Mouse (Mus musculus) heart, adult 11 months (tissue): ENCODE results near the gene Vmn1r68.

Experiments
- DNase-seq: peaks from one replicate; pipeline ENCODE4 v3.0.0; 2022

Vmn1r68 gene

GRCm38 (mm10) chr7:10558385-10558784 is at the start of gene Vmn1r68:
Gene Vmn1r68, minus strand, starts transcription at chr7:10558485.
- no peak for DNase-seq

GRCm38 (mm10) chr7:10495578-10495977 is 62.7 kb downstream of the Vmn1r68 start:
- DNase-seq = no peak

- DNase-seq = peak; percentile 96
Measured at GRCm38 (mm10) chr7:10494786-10495521, 63.3 kb downstream of the Vmn1r68 start, which contains the start of gene Zik1. Gene Zik1, minus strand, starts transcription at chr7:10495394.

GRCm38 (mm10) chr7:10480588-10481233 is 77.6 kb downstream of the Vmn1r68 start:
- DNase-seq = no peak

- DNase-seq = no peak
Measured at GRCm38 (mm10) chr7:10479813-10480212, 78.5 kb downstream of the Vmn1r68 start.

GRCm38 (mm10) chr7:10458166-10458565 is 100.1 kb downstream of the Vmn1r68 start:
- DNase-seq = no peak
